Mouse (Mus musculus) left cerebral cortex, adult 18-20 months (tissue): Measurements from ENCODE around the gene Tas2r130. TPM values are rescaled to one million over a fixed set of nuclear protein-coding genes. Genes with fewer than 3 reads are reported as not detected.
"Not testable (repeated sequence)": the region's sequence is repeated elsewhere in the genome, so short reads cannot be mapped to it uniquely, and the experiment has no call there.

Source experiments
- DNase-seq, 2 experiments: peaks; one replicate each; pipeline ENCODE4 v3.0.0; 2021 to 2022; ENCODE audit warnings: low spot score in 2 of 2, mixed read lengths in 1 of 2
- long read RNA-seq, 2 experiments: library from polyadenylated mRNA; stranded (forward); transcript quantifications; one replicate each; pipeline ENCODE4 v2.0.0; 2021
- total RNA-seq, 2 experiments: library from RNA; stranded (reverse); gene quantifications; 2 replicates each; pipeline ENCODE4 v1.2.3; 2021

The Tas2r130 gene
- total RNA-seq: not detected
- long read RNA-seq, experiment 1: 0 reads
- long read RNA-seq, experiment 2: 0 reads

DNA sequence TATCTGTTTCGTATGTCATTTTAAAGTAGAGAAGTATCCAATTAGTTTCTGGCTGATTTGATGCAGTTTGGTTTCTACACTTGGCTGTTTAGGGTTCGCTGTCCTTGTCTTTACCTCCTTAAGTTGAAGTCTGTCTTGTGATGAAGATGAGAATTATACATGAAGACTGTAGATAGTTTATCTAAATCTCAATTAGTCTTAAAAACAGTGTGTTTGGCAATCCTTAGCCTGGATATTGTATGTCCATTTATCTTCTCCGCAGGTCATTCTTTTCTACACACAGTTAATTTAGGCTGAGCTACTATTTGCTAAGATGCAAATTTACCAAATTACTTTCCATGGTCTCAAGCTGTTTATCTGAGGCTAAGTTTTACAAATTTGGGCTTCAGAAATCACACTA lies at the start of gene Tas2r130:
Gene Tas2r130, minus strand, starts transcription at position 101 of the 400 bp plus-strand sequence.
- no peak for DNase-seq

DNA sequence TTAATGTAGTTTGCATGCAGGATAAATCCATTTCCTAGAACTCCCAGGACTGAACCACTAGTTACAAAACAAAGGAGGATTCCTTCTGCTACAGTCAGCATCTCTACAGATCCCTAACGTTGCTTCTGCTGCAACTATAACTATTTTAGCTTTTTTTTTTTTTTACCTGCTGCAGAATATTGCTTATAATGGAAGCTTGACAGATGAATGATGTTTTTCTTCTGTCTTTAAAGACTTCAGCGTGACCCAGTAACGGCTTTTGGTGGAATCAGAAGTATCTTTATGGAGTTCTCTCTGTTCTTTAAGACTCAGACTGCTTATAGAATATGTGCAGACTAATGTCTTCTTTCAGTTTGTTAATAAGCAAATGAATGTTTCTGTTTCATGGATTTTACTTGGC lies 48.1 kb upstream of the Tas2r130 start, which contains the start of gene Tas2r106:
Gene Tas2r106, minus strand, starts transcription at position 101 of the 400 bp plus-strand sequence.
- no peak for DNase-seq

DNA sequence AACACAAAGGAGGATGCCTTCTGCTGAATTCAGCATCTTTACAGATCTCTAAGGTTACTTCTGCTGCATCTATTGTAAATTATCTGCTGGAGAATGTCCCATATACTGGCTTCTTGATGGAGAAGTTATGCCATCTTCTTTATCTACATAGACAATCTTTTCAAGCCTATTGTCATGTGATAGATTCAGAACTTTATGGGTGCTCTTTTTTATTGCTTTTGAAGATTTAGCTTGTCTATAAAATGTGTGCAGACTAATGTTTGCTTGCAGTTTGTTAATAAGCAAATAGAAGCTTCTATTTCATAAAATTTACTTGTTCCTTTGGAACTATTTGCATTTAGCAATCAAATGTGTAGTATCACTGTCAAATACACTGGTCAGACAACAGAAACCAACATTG lies 29.3 kb upstream of the Tas2r130 start, which contains the start of gene Tas2r107:
Gene Tas2r107, minus strand, starts transcription at position 101 of the 400 bp plus-strand sequence.
- no peak for DNase-seq

DNA sequence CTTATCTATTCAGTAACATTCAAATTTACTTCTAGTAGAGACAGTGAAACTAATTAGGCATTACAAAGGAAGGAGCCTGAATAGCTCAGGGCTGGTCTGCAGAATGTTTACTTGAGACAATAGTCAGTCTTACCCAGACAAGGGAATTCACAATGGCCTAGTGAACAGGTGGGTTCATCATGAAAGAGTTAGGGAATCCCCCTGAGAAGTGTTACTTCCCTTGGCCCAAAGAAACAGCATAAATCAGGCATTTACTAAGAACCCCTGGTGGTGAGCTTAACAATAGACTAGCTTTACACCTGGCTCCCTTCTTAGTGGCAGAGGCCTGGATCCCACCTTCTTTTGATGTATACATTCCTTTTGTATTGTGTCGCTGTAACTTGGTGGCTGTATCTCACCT lies 20.8 kb downstream of the Tas2r130 start:
- DNase-seq: not testable (repeated sequence)

DNA sequence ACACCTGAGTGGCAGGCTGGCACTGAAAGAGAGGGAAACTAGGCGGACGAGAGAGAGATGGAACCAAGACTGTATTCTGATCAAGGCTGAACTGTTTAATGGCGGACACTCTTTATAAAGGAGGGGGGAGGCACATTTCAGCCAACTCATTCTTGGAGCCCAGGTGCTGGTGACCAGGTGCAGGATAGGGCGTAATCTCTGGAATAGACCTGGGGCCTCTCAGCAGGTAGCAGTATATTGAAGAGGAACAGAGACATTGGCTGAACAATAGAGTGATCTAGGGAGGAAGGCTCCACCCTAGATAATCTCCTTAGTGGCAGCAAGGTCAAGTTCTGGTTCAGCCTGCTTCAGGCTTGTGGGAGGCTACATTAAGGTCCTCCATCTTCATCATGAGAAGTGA lies 25.9 kb downstream of the Tas2r130 start:
- DNase-seq: no peak

Other genes starting within 250 kb of the Tas2r130 start
- 10 to 100 TPM; 43.0 to 44.9 TPM for gene Ybx3, start 242.4 kb downstream of the Tas2r130 start, total RNA-seq
- not detected for gene 5430401F13Rik, start 144.5 kb downstream of the Tas2r130 start, total RNA-seq
- gene Gm6619, start 144.5 kb downstream of the Tas2r130 start, total RNA-seq: not detected
- gene Tas2r107, start 29.2 kb upstream of the Tas2r130 start, total RNA-seq: not detected
- gene Tas2r106, start 48.0 kb upstream of the Tas2r130 start, total RNA-seq: not detected
- gene Tas2r104, start 54.8 kb upstream of the Tas2r130 start, total RNA-seq: not detected
- gene Tas2r105, start 56.6 kb upstream of the Tas2r130 start, total RNA-seq: not detected
- not detected for gene Tas2r114, start 59.2 kb upstream of the Tas2r130 start, total RNA-seq